Mouse (Mus musculus): ENCODE results near the gene Slc45a3. TPM values are rescaled to one million over a fixed set of nuclear protein-coding genes. Genes with fewer than 3 reads are reported as not detected.

The Slc45a3 gene
- polyA plus RNA-seq, 1 experiment from 2014 or later: 5.4 TPM

GRCm38 (mm10) chr1:131987432-131987831 is 24.7 kb downstream of the Slc45a3 start:
- Histone ChIP-seq H3K36me3 (replicated peaks) (no peaks in the 10 kb centered on the region), H3K27ac (replicated peaks) (no peak overlapping the region), H3K9me3 (no peaks in the 10 kb centered on the region), H3K4me3 (no peak overlapping the region), H3K27me3 (replicated peaks; ENCODE audit: low read depth, poor library complexity, severe bottlenecking) (no peaks in the 10 kb centered on the region), H3K4me1 (no peaks in the 10 kb centered on the region)
- 76% methylated on average over 15 of the region's 15 CpGs for whole genome bisulfite sequencing
- DNase-seq (ENCODE audit: low spot score): no peak

GRCm38 (mm10) chr1:131989476-131989875 is 26.7 kb downstream of the Slc45a3 start:
- no peak for DNase-seq (ENCODE audit: low spot score)
- Histone ChIP-seq H3K27ac (replicated peaks) (no peak overlapping the region), H3K4me1 (no peaks in the 10 kb centered on the region), H3K4me3 (no peak overlapping the region), H3K9me3 (no peaks in the 10 kb centered on the region), H3K27me3 (replicated peaks; ENCODE audit: low read depth, poor library complexity, severe bottlenecking) (no peaks in the 10 kb centered on the region), H3K36me3 (replicated peaks) (no peaks in the 10 kb centered on the region)
- 73% methylated on average over 4 of the region's 4 CpGs for WGBS

GRCm38 (mm10) chr1:131990083-131990760 is 27.5 kb downstream of the Slc45a3 start:
- no peaks in the 10 kb centered on the region for H3K9me3 ChIP-seq
- 85% methylated on average over 9 of the region's 9 CpGs for WGBS
- no peaks in the 10 kb centered on the region for H3K36me3 ChIP-seq (replicated peaks)
- no peak for DNase-seq (ENCODE audit: low spot score)
- no peaks in the 10 kb centered on the region for H3K4me1 ChIP-seq
- H3K27me3 ChIP-seq (replicated peaks; ENCODE audit: low read depth, poor library complexity, severe bottlenecking): no peaks in the 10 kb centered on the region
- H3K4me3 ChIP-seq: no peak overlapping the region
- no peak overlapping the region for H3K27ac ChIP-seq (replicated peaks)

- Histone ChIP-seq H3K4me1 (no peaks in the 10 kb centered on the region), H3K27me3 (replicated peaks; ENCODE audit: low read depth, poor library complexity, severe bottlenecking) (no peaks in the 10 kb centered on the region), H3K9me3 (no peaks in the 10 kb centered on the region), H3K27ac (replicated peaks) (no peak overlapping the region), H3K36me3 (replicated peaks) (no peaks in the 10 kb centered on the region), H3K4me3 (no peak overlapping the region)
- 83% methylated on average over 7 of the region's 7 CpGs for WGBS
- DNase-seq (ENCODE audit: low spot score): no peak
Measured at GRCm38 (mm10) chr1:131992561-131993001, 29.8 kb downstream of the Slc45a3 start.

GRCm38 (mm10) chr1:131993169-131994040 is 30.6 kb downstream of the Slc45a3 start:
- no peaks in the 10 kb centered on the region for H3K4me1 ChIP-seq
- no peak overlapping the region for H3K27ac ChIP-seq (replicated peaks)
- 86% methylated on average over 12 of the region's 12 CpGs for WGBS
- no peaks in the 10 kb centered on the region for H3K27me3 ChIP-seq (replicated peaks; ENCODE audit: low read depth, poor library complexity, severe bottlenecking)
- no peaks in the 10 kb centered on the region for H3K36me3 ChIP-seq (replicated peaks)
- no peak for DNase-seq (ENCODE audit: low spot score)
- H3K4me3 ChIP-seq: no peak overlapping the region
- H3K9me3 ChIP-seq: no peaks in the 10 kb centered on the region

GRCm38 (mm10) chr1:131995062-131995461 is 32.3 kb downstream of the Slc45a3 start:
- Histone ChIP-seq H3K4me3 (no peak overlapping the region), H3K36me3 (replicated peaks) (no peaks in the 10 kb centered on the region), H3K27me3 (replicated peaks; ENCODE audit: low read depth, poor library complexity, severe bottlenecking) (no peaks in the 10 kb centered on the region), H3K9me3 (no peaks in the 10 kb centered on the region), H3K27ac (replicated peaks) (no peak overlapping the region), H3K4me1 (no peaks in the 10 kb centered on the region)
- WGBS: 35% methylated on average over 4 of the region's 4 CpGs
- DNase-seq (ENCODE audit: low spot score): peak; percentile 61

- no peak overlapping the region for H3K27ac ChIP-seq (replicated peaks)
- peaks cover 15% of the 10 kb centered on the region; the same call in 1 of the 2 replicates for H3K4me1 ChIP-seq
- H3K27me3 ChIP-seq (replicated peaks; ENCODE audit: low read depth, poor library complexity, severe bottlenecking): no peaks in the 10 kb centered on the region
- H3K4me3 ChIP-seq: no peak overlapping the region
- no peak for DNase-seq (ENCODE audit: low spot score)
- no peaks in the 10 kb centered on the region for H3K9me3 ChIP-seq
- H3K36me3 ChIP-seq (replicated peaks): no peaks in the 10 kb centered on the region
Measured at GRCm38 (mm10) chr1:132000506-132000905, 37.7 kb downstream of the Slc45a3 start.

GRCm38 (mm10) chr1:132001880-132002330 is 39.1 kb downstream of the Slc45a3 start:
- no peaks in the 10 kb centered on the region for H3K36me3 ChIP-seq (replicated peaks)
- 72% methylated on average over 4 of the region's 4 CpGs for WGBS
- H3K27me3 ChIP-seq (replicated peaks; ENCODE audit: low read depth, poor library complexity, severe bottlenecking): no peaks in the 10 kb centered on the region
- no peak overlapping the region for H3K4me3 ChIP-seq
- H3K4me1 ChIP-seq: peaks cover 19% of the 10 kb centered on the region; the same call in 1 of the 2 replicates
- H3K27ac ChIP-seq (replicated peaks): no peak overlapping the region
- no peak for DNase-seq (ENCODE audit: low spot score)
- H3K9me3 ChIP-seq: no peaks in the 10 kb centered on the region

- no peak overlapping the region for H3K4me3 ChIP-seq
- peaks cover 19% of the 10 kb centered on the region; the same call in 1 of the 2 replicates for H3K4me1 ChIP-seq
- 63% methylated on average over 2 of the region's 2 CpGs for WGBS
- no peaks in the 10 kb centered on the region for H3K36me3 ChIP-seq (replicated peaks)
- DNase-seq (ENCODE audit: low spot score): no peak
- H3K27ac ChIP-seq (replicated peaks): no peak overlapping the region
- no peaks in the 10 kb centered on the region for H3K9me3 ChIP-seq
- no peaks in the 10 kb centered on the region for H3K27me3 ChIP-seq (replicated peaks; ENCODE audit: low read depth, poor library complexity, severe bottlenecking)
Measured at GRCm38 (mm10) chr1:132003111-132003510, 40.3 kb downstream of the Slc45a3 start.

GRCm38 (mm10) chr1:132003817-132004216 is 41.0 kb downstream of the Slc45a3 start:
- H3K4me3 ChIP-seq: no peak overlapping the region
- 54% methylated on average over 1 of the region's 1 CpGs for WGBS

GRCm38 (mm10) chr1:132004574-132005180 is 41.9 kb downstream of the Slc45a3 start:
- WGBS: 73% methylated on average over 6 of the region's 6 CpGs
- no peak for DNase-seq (ENCODE audit: low spot score)

More at GRCm38 (mm10) chr1:132003817-132004216, 41.0 kb downstream of the Slc45a3 start:
- Histone ChIP-seq H3K4me1 (peaks cover 24% of the 10 kb centered on the region), H3K9me3 (no peaks in the 10 kb centered on the region), H3K27me3 (replicated peaks; ENCODE audit: low read depth, poor library complexity, severe bottlenecking) (no peaks in the 10 kb centered on the region), H3K36me3 (replicated peaks) (no peaks in the 10 kb centered on the region), H3K27ac (replicated peaks) (no peak overlapping the region)
- no peak for DNase-seq (ENCODE audit: low spot score)

GRCm38 (mm10) chr1:132005466-132005865 is 42.7 kb downstream of the Slc45a3 start:
- peaks cover 35% of the 10 kb centered on the region for H3K4me1 ChIP-seq
- no peaks in the 10 kb centered on the region for H3K36me3 ChIP-seq (replicated peaks)
- WGBS: 87% methylated on average over 1 of the region's 1 CpGs
- H3K27ac ChIP-seq (replicated peaks): no peak overlapping the region
- DNase-seq (ENCODE audit: low spot score): no peak
- H3K27me3 ChIP-seq (replicated peaks; ENCODE audit: low read depth, poor library complexity, severe bottlenecking): no peaks in the 10 kb centered on the region
- H3K9me3 ChIP-seq: no peaks in the 10 kb centered on the region
- H3K4me3 ChIP-seq: no peak overlapping the region

More at GRCm38 (mm10) chr1:132004574-132005180, 41.9 kb downstream of the Slc45a3 start:
- H3K27ac ChIP-seq (replicated peaks): no peak overlapping the region
- H3K36me3 ChIP-seq (replicated peaks): no peaks in the 10 kb centered on the region
- H3K27me3 ChIP-seq (replicated peaks; ENCODE audit: low read depth, poor library complexity, severe bottlenecking): no peaks in the 10 kb centered on the region
- no peaks in the 10 kb centered on the region for H3K9me3 ChIP-seq
- H3K4me3 ChIP-seq: no peak overlapping the region
- peaks cover 32% of the 10 kb centered on the region for H3K4me1 ChIP-seq

Measured in embryonic facial prominence, embryonic 10.5 days (tissue).